Mouse (Mus musculus): ENCODE measurements around the gene Sctr.

DNA sequence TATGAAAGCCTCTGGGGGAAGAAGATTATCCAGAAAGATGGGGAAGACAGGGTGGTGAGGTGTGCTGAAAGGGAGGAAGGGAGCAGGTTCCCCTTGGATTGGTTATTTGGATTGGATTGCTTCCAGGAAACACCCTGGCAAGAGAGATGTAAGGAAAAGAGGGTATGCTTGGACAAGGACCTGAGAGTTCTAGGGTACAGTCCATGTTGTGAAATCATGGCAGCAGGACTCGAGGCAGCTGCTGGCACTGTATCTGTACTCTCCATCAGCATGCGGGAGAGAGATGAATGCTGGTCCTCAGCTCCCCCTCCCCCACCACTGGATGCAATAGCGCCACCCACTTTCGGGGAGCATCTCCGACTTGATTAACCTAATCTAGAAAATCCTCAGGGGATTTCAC, 54.0 kb downstream of the Sctr start:
- TF ChIP-seq EP300 (IDR thresholded peaks at IDR 0.05; ENCODE audit: insufficient read depth, low read depth, low read length) (no peak), CTCF (IDR thresholded peaks at IDR 0.05; ENCODE audit: low read depth, low read length) (no peak)

Data from ES-Bruce4 (cell line).